Mouse (Mus musculus) stomach, postnatal 0 days (tissue): Measurements from ENCODE around the gene Knop1.

Experiments used
- CTCF ChIP-seq: IDR thresholded peaks from 2 replicates; pipeline ENCODE4 v1.5.1; 2016; ENCODE audit warnings: antibody characterized with exemption, low read depth, mild to moderate bottlenecking, moderate library complexity
- EP300 ChIP-seq: optimal IDR thresholded peaks from 2 replicates; pipeline ENCODE3; 2016; ENCODE audit warnings: antibody characterized with exemption

DNA sequence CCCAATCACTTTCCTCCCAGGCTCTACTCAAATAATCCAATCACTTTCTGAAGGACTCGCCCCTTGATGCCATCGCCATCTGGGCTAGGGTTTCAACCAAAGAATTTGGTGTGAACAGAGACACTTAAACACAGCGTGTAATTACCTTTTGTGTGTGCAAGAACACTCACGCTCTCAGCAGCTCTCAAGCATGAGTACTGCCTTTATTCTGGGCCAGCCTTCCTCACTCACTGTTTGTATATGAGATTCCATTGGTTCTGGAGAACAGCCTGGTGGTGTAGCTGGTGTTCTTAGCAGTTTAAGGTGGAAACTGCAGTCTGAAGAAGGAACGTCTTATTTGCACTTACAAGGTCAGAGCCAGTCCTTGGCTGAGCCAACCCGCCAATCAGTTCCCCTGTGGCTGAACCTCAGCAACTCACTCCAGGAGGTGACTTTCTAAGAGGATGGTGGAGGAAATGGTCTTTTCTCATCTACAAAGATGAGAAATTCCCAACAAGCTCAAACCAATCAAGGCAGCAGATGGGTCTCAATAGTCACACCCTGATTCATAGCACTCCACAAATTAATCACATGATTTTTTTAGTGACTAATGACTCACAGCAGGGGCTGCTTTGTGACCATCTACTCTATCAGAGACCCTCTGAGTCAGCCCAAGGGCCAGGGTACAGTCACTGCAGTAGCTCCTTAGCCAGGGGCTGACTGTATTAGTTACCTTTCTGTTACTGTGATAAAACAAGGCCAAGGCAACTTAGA is 31.4 kb upstream of the Knop1 start:
- TF ChIP-seq CTCF (no peak), EP300 (no peak)
